Mouse (Mus musculus) heart, adult 2 months (tissue): Measurements from ENCODE around the gene Crybg1.

Experiments used
- CTCF ChIP-seq: fragments of 200-600 bp; IDR thresholded peaks from 2 replicates; pipeline ENCODE4 v1.8.1; 2022; ENCODE audit warnings: antibody characterized with exemption, mild to moderate bottlenecking, moderate library complexity
- EP300 ChIP-seq: fragments of 200-500 bp; IDR thresholded peaks from 2 replicates; pipeline ENCODE4 v1.6.1; 2011; ENCODE audit warnings: low read depth, low read length, control low read depth; ENCODE audit not compliant: insufficient read depth
- POLR2A ChIP-seq: fragments of 200-500 bp; IDR thresholded peaks from 2 replicates; pipeline ENCODE4 v1.6.1; 2011; ENCODE audit warnings: mild to moderate bottlenecking, low read depth, low read length, control low read depth; ENCODE audit not compliant: insufficient read depth

GRCm38 (mm10) chr10:44027226-44027625, 121.4 kb downstream of the Crybg1 start:
- TF ChIP-seq CTCF (no peak), EP300 (no peak), POLR2A (no peak)
